Mouse (Mus musculus) monocyte, adult 59 days (primary cell): ENCODE results near the gene Stard3nl. TPM values are rescaled to one million over a fixed set of nuclear protein-coding genes. Genes with fewer than 3 reads are reported as not detected.

Source experiments
- total RNA-seq, 2 experiments: library from RNA; stranded (reverse); gene quantifications; one replicate each; pipeline ENCODE4 v1.2.4; 2023

Stard3nl gene
- 10 to 100 TPM; 58.0 to 60.9 TPM for total RNA-seq

GRCm38 (mm10) chr13:19395688-19396354 lies at the start of gene Stard3nl:
TSS of gene Stard3nl (minus strand) at chr13:19395795.

Other genes with a start within 250 kb of the Stard3nl start
- gene Epdr1, start 224.1 kb upstream of the Stard3nl start, total RNA-seq, result not detected
- gene Sfrp4, start 227.3 kb upstream of the Stard3nl start, total RNA-seq, result not detected